Mouse (Mus musculus): ENCODE results near the gene Trappc12. TPM values are rescaled to one million over a fixed set of nuclear protein-coding genes. Genes with fewer than 3 reads are reported as not detected.

Trappc12 gene
- polyA plus RNA-seq, 1 experiment from 2014 or later, result 42.2 TPM

DNA sequence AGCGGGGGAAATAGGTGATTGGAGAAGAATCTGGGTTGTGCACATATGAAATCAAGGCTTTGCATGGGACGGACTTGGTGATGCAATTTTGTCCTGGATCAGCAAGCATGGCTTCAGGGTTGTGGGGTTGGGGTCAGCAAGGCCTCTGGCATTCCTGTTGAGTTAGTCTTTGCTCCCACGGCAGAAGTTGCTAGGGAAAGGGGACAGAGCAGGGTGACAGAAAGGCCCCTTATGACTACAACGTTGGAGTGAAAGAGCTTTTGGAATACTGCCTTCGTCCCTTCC is 74.4 kb downstream of the Trappc12 start:
- WGBS, result 63% methylated on average over 5 of the region's 5 CpGs
- Histone ChIP-seq H3K9ac (peak overlapping the region; percentile 64), H3K4me1 (peaks cover 13% of the 10 kb centered on the region), H3K4me2 (replicated peaks) (peak overlapping the region; percentile 62), H3K27me3 (no peaks in the 10 kb centered on the region), H3K36me3 (peaks cover 33% of the 10 kb centered on the region), H3K9me3 (no peaks in the 10 kb centered on the region), H3K4me3 (peak overlapping the region; percentile 55), H3K27ac (peak overlapping the region; percentile 94)
- ATAC-seq (ENCODE audit: low FRiP score, low read depth), result no peak

DNA sequence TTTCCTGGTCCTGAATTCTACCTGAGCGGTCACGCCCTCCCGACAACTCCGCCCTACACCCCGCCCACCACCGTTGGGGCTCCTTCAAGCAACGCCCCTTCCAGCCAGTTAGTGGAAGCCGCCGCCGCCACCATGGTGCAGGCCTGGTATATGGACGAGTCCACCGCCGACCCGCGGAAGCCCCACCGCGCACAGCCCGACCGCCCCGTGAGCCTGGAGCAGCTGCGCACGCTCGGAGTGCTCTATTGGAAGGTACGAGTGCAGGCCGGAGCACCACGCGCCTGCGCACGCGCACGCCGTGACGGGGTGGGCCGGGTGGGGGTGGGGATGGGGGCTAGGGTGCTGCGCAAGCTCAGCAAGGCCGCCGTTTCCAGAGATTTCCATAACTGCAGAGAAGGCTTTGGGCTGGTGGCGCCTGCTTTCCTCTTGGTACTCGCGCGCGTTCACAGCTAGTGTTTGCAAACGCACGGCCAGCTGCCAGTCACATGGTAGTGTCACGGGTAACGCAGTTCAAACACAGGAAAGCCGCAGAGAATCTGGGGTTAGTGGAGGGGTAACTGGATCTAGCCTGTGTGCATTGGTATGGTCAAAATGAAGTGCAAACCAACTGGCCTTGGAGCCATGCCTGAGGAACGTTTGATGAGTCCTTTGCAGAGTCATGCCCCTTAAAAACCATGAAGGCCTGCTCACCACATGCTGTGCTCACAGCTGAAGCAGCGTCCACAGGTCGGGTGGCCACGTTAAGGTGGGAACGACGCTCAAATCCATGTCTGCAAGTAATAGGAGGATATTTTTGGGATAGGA is 74.9 kb downstream of the Trappc12 start, which contains the start of gene Adi1:
Gene Adi1 (plus strand): TSS at position 111 of the 804 bp plus-strand sequence.
- Histone ChIP-seq H3K4me1 (peaks cover 13% of the 10 kb centered on the region), H3K9me3 (no peaks in the 10 kb centered on the region), H3K4me3 (peak within 1 kb of the TSS; percentile 55), H3K9ac (peak within 1 kb of the TSS; percentile 64), H3K36me3 (peaks cover 29% of the 10 kb centered on the region), H3K27ac (peak within 1 kb of the TSS; percentile 94), H3K4me2 (replicated peaks) (peak within 1 kb of the TSS; percentile 62), H3K27me3 (no peaks in the 10 kb centered on the region)
- ATAC-seq (ENCODE audit: low FRiP score, low read depth), result peak; percentile 95
- 1% methylated on average over 53 of the region's 53 CpGs for WGBS

DNA sequence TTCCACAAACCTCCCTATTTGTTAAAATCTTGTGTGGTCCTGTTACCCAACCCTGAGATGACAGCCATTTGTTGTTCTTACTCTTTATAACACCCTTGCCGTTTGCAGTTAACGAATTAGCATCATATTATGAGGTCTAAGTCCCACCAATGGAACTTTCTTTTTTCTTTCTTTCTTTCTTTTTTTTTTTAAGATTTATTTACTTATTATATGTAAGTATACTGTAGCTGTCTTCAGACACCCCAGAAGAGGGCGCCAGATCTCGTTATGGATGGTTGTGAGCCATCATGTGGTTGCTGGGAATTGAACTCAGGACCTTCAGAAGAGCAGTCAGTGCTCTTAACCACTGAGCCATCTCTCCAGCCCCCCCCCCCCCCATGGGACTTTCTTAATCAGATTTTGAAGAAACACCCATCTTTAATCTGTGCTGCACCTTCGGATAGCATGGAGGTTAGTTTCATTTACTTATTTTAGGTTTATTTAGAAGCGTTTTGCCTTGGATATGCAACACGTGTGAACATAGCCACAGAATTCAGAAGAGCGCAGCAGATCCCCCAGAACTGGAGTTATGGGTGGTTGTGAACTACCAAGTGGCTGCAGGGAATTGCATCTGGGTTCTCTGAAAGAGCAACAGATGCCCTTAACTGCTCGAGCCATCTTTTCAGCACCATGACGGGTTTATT is 76.1 kb downstream of the Trappc12 start:
- ATAC-seq (ENCODE audit: low FRiP score, low read depth), result no peak
- Histone ChIP-seq H3K27ac (no peak overlapping the region; the same call in 1 of the 2 replicates), H3K4me1 (peaks cover 13% of the 10 kb centered on the region), H3K9me3 (no peaks in the 10 kb centered on the region), H3K4me3 (no peak overlapping the region; the same call in 1 of the 2 replicates), H3K9ac (no peak overlapping the region; the same call in 1 of the 2 replicates), H3K27me3 (no peaks in the 10 kb centered on the region), H3K4me2 (replicated peaks) (peak overlapping the region; percentile 62), H3K36me3 (peaks cover 20% of the 10 kb centered on the region)
- 78% methylated on average over 10 of the region's 10 CpGs for WGBS

DNA sequence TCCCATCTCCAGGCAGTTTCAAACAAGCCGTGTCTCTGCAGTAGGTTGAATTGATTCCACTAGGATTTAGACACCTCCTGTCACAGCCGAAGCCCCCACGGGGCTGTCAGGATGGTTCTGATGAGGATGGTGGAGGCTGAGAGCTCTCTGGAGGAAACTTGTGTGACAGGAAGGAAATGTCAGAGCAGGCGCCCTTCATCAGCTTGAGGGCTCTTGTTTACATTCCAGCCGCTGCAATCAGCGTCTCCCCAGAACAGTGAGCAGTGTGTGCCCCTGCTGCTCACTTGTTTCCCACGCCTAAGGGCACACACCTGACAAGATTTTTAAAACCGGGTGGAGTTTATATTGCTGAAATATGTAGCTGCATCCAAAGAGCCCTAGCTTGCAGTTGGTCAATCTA is 83.0 kb downstream of the Trappc12 start:
- H3K36me3 ChIP-seq, result peaks cover 4% of the 10 kb centered on the region; the same call in 1 of the 2 replicates
- WGBS, result 30% methylated on average over 8 of the region's 8 CpGs
- H3K4me2 ChIP-seq (replicated peaks), result no peak overlapping the region
- no peaks in the 10 kb centered on the region for H3K9me3 ChIP-seq
- H3K4me3 ChIP-seq, result no peak overlapping the region
- no peak overlapping the region for H3K27ac ChIP-seq
- H3K9ac ChIP-seq, result no peak overlapping the region
- H3K27me3 ChIP-seq, result no peaks in the 10 kb centered on the region
- H3K4me1 ChIP-seq, result no peaks in the 10 kb centered on the region
- ATAC-seq (ENCODE audit: low FRiP score, low read depth), result no peak

DNA sequence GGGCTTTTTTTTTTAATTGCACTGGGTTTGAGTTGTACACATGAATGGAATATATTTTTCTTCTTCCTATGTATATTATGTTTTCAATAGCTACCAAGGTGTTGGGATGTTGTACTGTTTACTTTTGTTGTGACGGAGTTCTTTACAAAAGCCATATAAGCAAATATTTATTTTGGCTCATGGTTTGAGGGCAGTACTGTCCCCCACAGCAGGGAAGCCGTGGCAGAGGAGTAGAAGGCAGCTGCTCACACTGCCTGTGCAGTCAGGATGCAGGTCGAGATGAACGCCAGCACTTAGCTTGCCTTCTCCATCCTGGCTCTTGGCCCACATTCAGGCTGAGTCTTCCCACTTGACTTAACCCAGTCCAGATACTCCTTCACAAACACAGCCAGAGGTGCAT is 83.5 kb downstream of the Trappc12 start:
- H3K27me3 ChIP-seq, result no peaks in the 10 kb centered on the region
- no peaks in the 10 kb centered on the region for H3K4me1 ChIP-seq
- no peaks in the 10 kb centered on the region for H3K9me3 ChIP-seq
- peaks cover 4% of the 10 kb centered on the region; the same call in 1 of the 2 replicates for H3K36me3 ChIP-seq
- no peak for ATAC-seq (ENCODE audit: low FRiP score, low read depth)
- H3K4me2 ChIP-seq (replicated peaks), result no peak overlapping the region
- H3K9ac ChIP-seq, result 0 out of 2 replicates have a peak overlapping the region, but pooled peaks have one; percentile 25
- H3K27ac ChIP-seq, result no peak overlapping the region
- no peak overlapping the region for H3K4me3 ChIP-seq
- WGBS, result 83% methylated on average over 4 of the region's 4 CpGs

DNA sequence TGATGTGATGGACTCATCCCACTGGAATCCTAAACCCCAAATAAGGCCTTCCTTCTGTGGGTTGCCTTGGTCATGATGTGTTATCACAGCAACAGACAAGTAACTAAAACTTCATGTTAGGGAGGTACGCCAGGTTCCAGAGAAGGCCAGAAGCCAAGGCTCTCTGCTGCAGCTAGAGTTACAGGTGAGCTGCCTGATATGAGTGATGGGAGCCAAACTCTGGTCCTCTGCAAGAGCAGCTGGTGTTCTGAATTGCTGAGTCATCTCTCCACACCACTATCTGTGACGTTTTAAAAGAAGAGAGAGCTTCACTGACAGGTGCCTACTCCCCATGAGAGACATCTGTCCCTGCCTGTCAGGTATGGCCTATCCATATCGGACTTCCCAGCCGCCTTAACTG is 87.6 kb downstream of the Trappc12 start:
- no peak overlapping the region for H3K27ac ChIP-seq
- H3K9me3 ChIP-seq, result no peaks in the 10 kb centered on the region
- H3K4me3 ChIP-seq, result no peak overlapping the region
- H3K27me3 ChIP-seq, result no peaks in the 10 kb centered on the region
- H3K9ac ChIP-seq, result no peak overlapping the region
- H3K36me3 ChIP-seq, result peaks cover 40% of the 10 kb centered on the region
- H3K4me2 ChIP-seq (replicated peaks), result no peak overlapping the region
- WGBS, result 86% methylated on average over 4 of the region's 4 CpGs
- H3K4me1 ChIP-seq, result no peaks in the 10 kb centered on the region
- ATAC-seq (ENCODE audit: low FRiP score, low read depth), result no peak

DNA sequence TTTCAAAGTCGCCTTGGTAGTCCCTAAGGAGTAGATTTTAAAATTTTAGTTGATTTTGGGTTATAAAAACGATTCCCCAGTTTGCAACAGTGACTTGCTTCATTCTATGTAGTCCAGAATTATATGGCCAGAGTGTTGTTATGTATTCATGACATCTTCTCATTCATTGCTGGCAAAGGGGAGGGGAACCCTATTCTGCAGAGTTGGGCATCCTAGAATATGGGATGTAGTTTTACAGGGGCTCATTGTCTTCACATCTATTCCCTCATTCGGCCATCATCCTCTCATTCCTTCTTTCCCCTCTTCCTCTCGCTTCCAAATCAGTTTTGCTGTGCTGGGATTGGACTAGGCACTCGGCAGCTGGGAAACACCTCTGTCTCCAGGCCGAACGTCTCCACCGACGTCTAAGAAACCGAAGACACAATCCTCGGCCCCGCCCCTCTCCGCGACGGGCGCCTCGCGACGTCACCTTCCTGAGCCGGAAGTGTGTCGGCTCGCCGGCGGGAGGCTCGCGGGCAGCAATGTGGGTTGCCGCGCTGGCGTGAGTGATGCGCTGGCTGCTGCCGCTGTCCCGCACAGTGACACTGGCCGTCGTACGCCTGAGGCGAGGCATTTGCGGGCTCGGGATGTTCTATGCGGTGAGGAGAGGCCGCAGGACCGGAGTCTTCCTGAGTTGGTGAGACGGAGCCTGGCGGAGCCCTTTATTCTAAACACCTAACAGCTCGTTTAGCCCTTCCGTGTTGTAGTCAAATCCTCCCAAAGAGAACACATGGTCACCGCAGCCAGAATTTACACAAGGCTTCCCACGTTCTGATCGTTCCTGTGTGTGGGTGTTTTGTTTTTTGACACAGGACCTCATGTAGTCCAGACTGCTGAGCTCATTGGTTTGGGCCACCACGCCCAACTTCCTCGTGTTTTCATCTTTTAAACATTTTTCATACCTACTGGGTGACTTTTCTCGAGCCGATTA is 100.8 kb downstream of the Trappc12 start, which contains the start of gene Rnaseh1:
Gene Rnaseh1 (plus strand): TSS at position 462 of the 970 bp plus-strand sequence.
- Histone ChIP-seq H3K9ac (peak within 1 kb of the TSS; percentile 80), H3K9me3 (no peaks in the 10 kb centered on the region), H3K4me1 (peaks cover 8% of the 10 kb centered on the region), H3K4me3 (peak within 1 kb of the TSS; percentile 77), H3K27me3 (peaks cover 4% of the 10 kb centered on the region; the same call in 1 of the 2 replicates), H3K27ac (peak within 1 kb of the TSS; percentile 35; the same call in 1 of the 2 replicates), H3K4me2 (replicated peaks) (peak within 1 kb of the TSS; percentile 82), H3K36me3 (peaks cover 20% of the 10 kb centered on the region)
- 2% methylated on average over 52 of the region's 52 CpGs for WGBS
- peak; percentile 94 for ATAC-seq (ENCODE audit: low FRiP score, low read depth)

Small RNA genes within 50 kb of the gene (microRNA-seq; reads per million reads assigned to microRNA genes)
- gene Mir6937, result not detected

Other genes with a start within 250 kb of the Trappc12 start
- 0.13 and 0.28 TPM in 2 replicates for gene Dcdc2c, start 198.1 kb downstream of the Trappc12 start, polyA plus RNA-seq (2015; fragmentation: Nextera tagmentation; extraction: Ambion mirVana)
- not detected in 2 replicates for gene Allc, start 167.9 kb downstream of the Trappc12 start, polyA plus RNA-seq (2015; fragmentation: Nextera tagmentation; extraction: Ambion mirVana)
- gene Colec11, start 127.1 kb downstream of the Trappc12 start, polyA plus RNA-seq (2015; fragmentation: Nextera tagmentation; extraction: Ambion mirVana), result 0.17 and 0.31 TPM in 2 replicates
- 682 and 708 TPM in 2 replicates for gene Rps7, start 114.5 kb downstream of the Trappc12 start, polyA plus RNA-seq (2015; fragmentation: Nextera tagmentation; extraction: Ambion mirVana)
- gene Rnaseh1, start 100.9 kb downstream of the Trappc12 start, polyA plus RNA-seq (2015; fragmentation: Nextera tagmentation; extraction: Ambion mirVana), result 31.8 and 32.3 TPM in 2 replicates
- 65.3 and 66.0 TPM in 2 replicates for gene Adi1, start 75.2 kb downstream of the Trappc12 start, polyA plus RNA-seq (2015; fragmentation: Nextera tagmentation; extraction: Ambion mirVana)
- gene Eipr1, start 1.3 kb upstream of the Trappc12 start, polyA plus RNA-seq (2015; fragmentation: Nextera tagmentation; extraction: Ambion mirVana), result 31.0 and 33.3 TPM in 2 replicates